Mouse (Mus musculus): ENCODE results near the gene Fbln2.

Gene Fbln2

GRCm38 (mm10) chr6:91277549-91277948, 65.3 kb downstream of the Fbln2 start:
- DNase-seq (ENCODE audit: extremely low spot score, low read depth, low spot score): peak; percentile 49

GRCm38 (mm10) chr6:91278302-91278701, 66.0 kb downstream of the Fbln2 start:
- DNase-seq (ENCODE audit: extremely low spot score, low read depth, low spot score): no peak

GRCm38 (mm10) chr6:91279477-91279876, 67.2 kb downstream of the Fbln2 start:
- no peak for DNase-seq (ENCODE audit: extremely low spot score, low read depth, low spot score)

- DNase-seq (ENCODE audit: extremely low spot score, low read depth, low spot score): peak; percentile 70
Measured at GRCm38 (mm10) chr6:91281206-91281605, 69.0 kb downstream of the Fbln2 start.

- no peak for DNase-seq (ENCODE audit: extremely low spot score, low read depth, low spot score)
Measured at GRCm38 (mm10) chr6:91281747-91282146, 69.5 kb downstream of the Fbln2 start.

- no peak for DNase-seq (ENCODE audit: extremely low spot score, low read depth, low spot score)
Measured at GRCm38 (mm10) chr6:91283031-91283430, 70.8 kb downstream of the Fbln2 start.

- DNase-seq (ENCODE audit: extremely low spot score, low read depth, low spot score): no peak
Measured at GRCm38 (mm10) chr6:91284521-91285449, 72.5 kb downstream of the Fbln2 start.

- peak; percentile 44 for DNase-seq (ENCODE audit: extremely low spot score, low read depth, low spot score)
Measured at GRCm38 (mm10) chr6:91285450-91285790, 73.2 kb downstream of the Fbln2 start.

GRCm38 (mm10) chr6:91285814-91286545, 73.7 kb downstream of the Fbln2 start:
- no peak for DNase-seq (ENCODE audit: extremely low spot score, low read depth, low spot score)

GRCm38 (mm10) chr6:91286624-91287023, 74.4 kb downstream of the Fbln2 start:
- DNase-seq (ENCODE audit: extremely low spot score, low read depth, low spot score): peak; percentile 72

- no peak for DNase-seq (ENCODE audit: extremely low spot score, low read depth, low spot score)
Measured at GRCm38 (mm10) chr6:91287148-91287547, 74.9 kb downstream of the Fbln2 start.

GRCm38 (mm10) chr6:91287636-91288035, 75.4 kb downstream of the Fbln2 start:
- no peak for DNase-seq (ENCODE audit: extremely low spot score, low read depth, low spot score)

GRCm38 (mm10) chr6:91288251-91288785, 76.1 kb downstream of the Fbln2 start:
- no peak for DNase-seq (ENCODE audit: extremely low spot score, low read depth, low spot score)

GRCm38 (mm10) chr6:91288961-91289360, 76.7 kb downstream of the Fbln2 start:
- no peak for DNase-seq (ENCODE audit: extremely low spot score, low read depth, low spot score)

- no peak for DNase-seq (ENCODE audit: extremely low spot score, low read depth, low spot score)
Measured at GRCm38 (mm10) chr6:91290937-91291336, 78.7 kb downstream of the Fbln2 start.

- no peak for DNase-seq (ENCODE audit: extremely low spot score, low read depth, low spot score)
Measured at GRCm38 (mm10) chr6:91295431-91295830, 83.2 kb downstream of the Fbln2 start.

GRCm38 (mm10) chr6:91298828-91299227, 86.6 kb downstream of the Fbln2 start:
- no peak for DNase-seq (ENCODE audit: extremely low spot score, low read depth, low spot score)

GRCm38 (mm10) chr6:91300079-91300478, 87.8 kb downstream of the Fbln2 start:
- DNase-seq (ENCODE audit: extremely low spot score, low read depth, low spot score): no peak

- no peak for DNase-seq (ENCODE audit: extremely low spot score, low read depth, low spot score)
Measured at GRCm38 (mm10) chr6:91301839-91302238, 89.6 kb downstream of the Fbln2 start.

- DNase-seq (ENCODE audit: extremely low spot score, low read depth, low spot score): no peak
Measured at GRCm38 (mm10) chr6:91302337-91302736, 90.1 kb downstream of the Fbln2 start.

GRCm38 (mm10) chr6:91304172-91304571, 91.9 kb downstream of the Fbln2 start:
- DNase-seq (ENCODE audit: extremely low spot score, low read depth, low spot score): no peak

- no peak for DNase-seq (ENCODE audit: extremely low spot score, low read depth, low spot score)
Measured at GRCm38 (mm10) chr6:91307972-91308371, 95.7 kb downstream of the Fbln2 start.

Data from hindlimb bud, embryonic 11.5 days (tissue).